Mouse (Mus musculus): Measurements from ENCODE around the gene Calcoco1. TPM values are rescaled to one million over a fixed set of nuclear protein-coding genes. Genes with fewer than 3 reads are reported as not detected.
A peak's percentile ranks its signal among the peaks of the same experiment; 100 is the strongest.

Calcoco1 gene
- polyA plus RNA-seq, 1 experiment from 2014 or later, result 154 TPM

DNA sequence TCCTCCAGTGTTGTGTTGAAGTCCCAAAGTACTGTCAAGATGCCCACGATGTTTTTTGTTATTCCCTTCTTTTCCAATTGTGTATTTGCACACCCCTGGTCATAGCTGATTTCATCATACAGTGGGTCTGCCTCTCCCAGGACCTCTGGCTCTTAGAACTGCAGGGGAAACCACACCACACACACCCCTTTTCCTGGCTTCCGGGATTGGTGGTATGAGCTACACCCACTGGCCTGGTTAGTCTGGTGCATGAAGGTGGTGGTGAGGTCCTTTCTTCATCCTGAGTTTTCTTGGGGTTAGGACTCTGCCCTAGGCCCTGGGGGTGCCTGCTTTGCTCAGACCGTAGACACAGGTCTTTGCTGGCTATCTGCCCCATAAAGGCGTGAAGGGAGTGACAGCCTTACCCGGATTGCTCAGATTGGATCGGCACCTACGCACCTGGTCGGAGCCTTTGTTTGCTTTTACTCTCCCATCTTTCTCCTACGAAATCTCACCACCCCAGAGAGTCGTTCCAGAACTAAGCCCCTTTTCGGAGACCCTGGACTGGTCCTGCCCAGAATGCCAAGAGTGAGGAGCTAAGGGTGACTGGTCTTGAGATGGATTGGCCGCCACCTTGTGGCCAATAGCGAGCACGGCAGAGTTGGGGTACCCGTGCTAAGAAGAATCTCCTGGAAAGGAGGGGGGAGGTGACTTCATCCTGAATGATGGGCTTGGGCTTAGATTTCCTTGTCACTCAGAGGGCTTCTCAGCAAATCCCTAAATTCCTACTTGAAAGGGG, 17.7 kb upstream of the Calcoco1 start:
- CTCF ChIA-PET, result interaction anchor here (1.1 to 7.8 kb wide), 6 partner anchors 10 to 46 kb away, joined by 3 to 78 read pairs (median 4); no protein-coding TSS in a partner anchor
- peak; percentile 24 for ATAC-seq
- in situ Hi-C loops (cut with MboI; ENCODE audit: low pct_unique_long_range_greater_than_20kb), result loop anchor here (5.0 kb wide), 1 partner anchor 37 kb away; no protein-coding TSS in a partner anchor
- DNase-seq (ENCODE audit: low read depth, low spot score), result no peak
- H3K27me3 ChIP-seq, result peaks cover 9% of the 10 kb centered on the region
- peak; percentile 96 for TF ChIP-seq CTCF (IDR thresholded peaks at IDR 0.05)
- POLR2A ChIA-PET, result no interaction called here

DNA sequence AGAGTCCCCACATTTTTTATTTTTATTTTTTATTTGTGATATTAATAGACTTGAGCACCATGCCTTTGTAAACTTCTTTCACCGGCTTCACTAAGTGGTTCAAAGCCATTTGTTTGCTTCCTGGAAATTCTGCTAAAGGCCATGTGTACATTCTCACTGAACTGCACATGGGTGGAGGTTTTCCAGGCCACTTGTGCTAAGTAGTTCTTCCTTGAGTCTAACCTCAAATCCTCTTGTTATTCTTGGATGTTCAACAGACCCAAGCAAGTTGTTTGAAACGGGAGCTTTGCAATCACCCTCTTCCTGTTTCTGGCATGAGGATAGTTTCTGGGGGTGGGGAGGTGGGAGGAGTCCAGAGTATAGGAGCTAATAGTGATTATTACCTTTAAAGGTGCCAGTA, 16.5 kb upstream of the Calcoco1 start:
- ChIA-PET CTCF (interaction anchor here (1.2 to 7.8 kb wide), 4 partner anchors 16 to 40 kb away, joined by 3 to 78 read pairs (median 10); partner anchors contain the start of gene Calcoco1), POLR2A (no interaction called here)
- no peak for DNase-seq (ENCODE audit: low read depth, low spot score)
- in situ Hi-C loops (cut with MboI; ENCODE audit: low pct_unique_long_range_greater_than_20kb), result no loop called here
- H3K27me3 ChIP-seq, result no peaks in the 10 kb centered on the region
- no peak for TF ChIP-seq CTCF (IDR thresholded peaks at IDR 0.05)
- no peak for ATAC-seq

DNA sequence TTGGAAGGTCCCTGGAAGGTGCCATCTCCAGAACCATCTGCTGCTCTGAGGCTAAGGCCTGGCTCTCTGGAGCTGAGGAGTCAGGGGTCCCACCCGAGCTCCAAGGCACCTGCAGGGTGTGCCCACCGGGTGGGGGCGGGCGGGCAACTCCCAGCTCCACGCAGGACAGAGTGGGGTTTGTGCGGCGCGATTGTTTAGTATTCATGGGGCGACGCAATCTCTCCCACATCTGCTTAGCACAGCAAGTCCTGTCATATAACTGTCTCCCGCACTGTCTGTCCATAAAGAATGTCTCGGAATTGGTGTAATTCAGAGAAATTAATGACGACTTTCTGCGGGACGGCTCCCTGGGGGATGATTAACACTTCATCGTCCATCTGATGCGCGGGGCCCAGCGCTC, 15.1 kb upstream of the Calcoco1 start:
- no peak for TF ChIP-seq CTCF (IDR thresholded peaks at IDR 0.05)
- H3K27me3 ChIP-seq, result no peaks in the 10 kb centered on the region
- DNase-seq (ENCODE audit: low read depth, low spot score) (no peak), ATAC-seq (no peak)
- CTCF ChIA-PET, result interaction anchor here (1.7 to 7.8 kb wide), 3 partner anchors 14 to 39 kb away, joined by 4 to 78 read pairs (median 17); partner anchors contain the start of gene Calcoco1
- in situ Hi-C loops (cut with MboI; ENCODE audit: low pct_unique_long_range_greater_than_20kb), result no loop called here
- POLR2A ChIA-PET, result no interaction called here

DNA sequence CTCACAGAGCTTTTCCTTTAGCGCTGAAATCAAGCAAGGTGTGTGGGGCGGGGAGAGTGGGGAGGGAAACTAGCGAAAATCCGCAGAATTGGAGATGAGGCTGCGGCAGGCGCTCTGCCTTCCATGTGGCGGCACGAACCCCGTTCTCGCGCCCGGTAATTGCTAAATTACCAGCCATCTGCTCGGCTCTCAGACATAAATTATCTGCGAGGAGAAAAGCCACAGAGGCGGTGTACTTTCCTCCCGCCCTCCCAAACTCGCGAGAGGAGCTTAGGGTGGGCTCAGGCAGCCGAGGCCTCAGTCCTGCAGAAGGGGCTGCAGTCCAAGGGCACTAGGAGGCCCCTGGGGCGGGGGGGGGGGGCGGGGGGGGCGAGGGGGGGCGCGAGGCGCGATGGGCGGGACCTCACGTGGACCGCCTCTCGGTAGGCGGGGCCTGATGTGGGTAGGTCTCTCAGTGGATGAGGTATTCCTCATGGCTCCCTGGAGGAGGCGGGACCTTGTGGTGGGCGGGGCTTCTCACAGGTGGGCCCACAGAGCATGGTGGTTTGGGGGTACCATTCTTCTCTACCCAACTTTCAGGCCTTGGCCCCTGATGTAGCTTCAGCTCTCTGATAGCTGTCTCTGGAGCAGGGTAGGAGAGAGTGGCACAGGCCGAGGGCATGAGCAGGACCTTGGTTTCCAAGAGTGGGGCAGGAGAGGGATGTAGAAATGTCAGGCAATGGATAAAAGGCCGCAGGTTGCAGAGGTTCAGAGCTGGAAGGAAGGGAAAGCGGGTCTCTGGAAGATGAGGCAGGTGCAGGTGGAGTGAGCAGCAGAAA, 14.4 kb upstream of the Calcoco1 start:
- no peaks in the 10 kb centered on the region for H3K27me3 ChIP-seq
- DNase-seq (ENCODE audit: low read depth, low spot score) (no peak), ATAC-seq (no peak)
- ChIA-PET POLR2A (no interaction called here), CTCF (interaction anchor here (1.0 to 7.8 kb wide), 3 partner anchors 14 to 38 kb away, joined by 4 to 78 read pairs (median 17); partner anchors contain the start of gene Calcoco1)
- in situ Hi-C loops (cut with MboI; ENCODE audit: low pct_unique_long_range_greater_than_20kb), result no loop called here
- no peak for TF ChIP-seq CTCF (IDR thresholded peaks at IDR 0.05)

DNA sequence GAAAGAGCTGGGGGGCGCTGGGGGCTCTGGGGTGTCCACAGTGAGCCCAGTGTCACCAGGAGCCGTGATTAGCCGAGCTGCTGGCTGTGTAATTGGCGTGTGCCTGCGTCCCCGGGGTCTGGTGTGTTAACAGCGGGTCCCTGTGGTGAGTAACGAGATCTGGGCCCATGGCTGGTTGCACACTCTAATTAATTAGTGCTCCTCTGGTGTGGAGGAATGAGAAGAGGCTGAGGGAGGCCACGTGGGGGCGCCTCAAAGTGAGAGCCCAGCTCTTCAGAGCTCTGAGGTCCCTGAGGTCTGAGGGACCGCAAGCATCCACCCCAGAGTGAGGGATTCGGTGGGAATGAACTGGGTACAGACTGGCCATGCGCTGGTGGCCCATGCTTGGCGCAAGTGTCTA, 13.1 kb upstream of the Calcoco1 start:
- ATAC-seq, result no peak
- DNase-seq (ENCODE audit: low read depth, low spot score), result no peak
- ChIA-PET POLR2A (interaction anchor here (1.3 kb wide), 1 partner anchor 21 kb away, joined by 3 read pairs; no protein-coding TSS in a partner anchor), CTCF (interaction anchor here (0.9 to 3.7 kb wide), 4 partner anchors 12 to 51 kb away, joined by 3 to 17 read pairs (median 4); partner anchors contain the start of gene Calcoco1)
- no peaks in the 10 kb centered on the region for H3K27me3 ChIP-seq
- in situ Hi-C loops (cut with MboI; ENCODE audit: low pct_unique_long_range_greater_than_20kb), result no loop called here
- no peak for TF ChIP-seq CTCF (IDR thresholded peaks at IDR 0.05)

DNA sequence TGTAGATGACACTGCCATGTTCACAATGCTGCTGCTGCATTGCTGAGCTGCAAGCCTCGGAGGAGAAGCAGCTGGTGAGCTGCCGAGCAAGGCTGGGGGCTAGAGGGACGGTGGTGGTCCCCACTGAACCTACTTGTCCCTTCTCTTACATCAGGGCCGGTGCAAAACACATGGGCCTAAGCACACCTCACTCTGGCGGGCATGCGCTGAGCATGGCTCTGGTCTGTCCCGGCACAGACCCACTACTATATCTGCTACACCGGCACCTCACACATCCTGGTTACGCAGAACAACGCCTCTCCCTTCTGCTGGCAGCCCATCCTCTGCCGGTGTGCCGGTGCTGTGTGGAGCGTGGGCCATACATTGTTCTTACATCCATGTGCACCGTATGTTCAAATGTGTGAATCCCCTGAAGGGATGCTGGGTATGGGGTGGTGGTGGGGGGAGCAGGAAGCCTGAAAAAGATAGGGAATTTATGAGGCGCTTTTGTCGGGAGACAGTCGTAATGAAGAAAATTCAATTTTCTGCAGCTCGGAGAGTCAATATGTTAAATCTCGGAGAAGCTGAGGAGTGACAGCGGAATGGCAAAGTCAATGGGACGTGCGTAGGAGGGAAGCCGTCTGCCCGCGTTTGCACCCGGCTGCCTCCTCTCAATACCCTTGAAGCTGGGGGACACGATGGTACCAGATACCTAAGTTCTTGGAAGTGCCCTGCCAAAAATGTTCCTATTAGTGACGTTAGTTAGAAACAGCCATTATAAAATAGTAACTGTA, 12.0 kb upstream of the Calcoco1 start:
- no peak for TF ChIP-seq CTCF (IDR thresholded peaks at IDR 0.05)
- ChIA-PET CTCF (interaction anchor here (0.9 to 1.8 kb wide), 3 partner anchors 9 to 50 kb away, joined by 3 to 5 read pairs (median 3); no protein-coding TSS in a partner anchor), POLR2A (interaction anchor here (0.6 kb wide), 1 partner anchor 10 kb away, joined by 6 read pairs; no protein-coding TSS in a partner anchor)
- DNase-seq (ENCODE audit: low read depth, low spot score) (no peak), ATAC-seq (no peak)
- no peaks in the 10 kb centered on the region for H3K27me3 ChIP-seq
- in situ Hi-C loops (cut with MboI; ENCODE audit: low pct_unique_long_range_greater_than_20kb), result no loop called here

DNA sequence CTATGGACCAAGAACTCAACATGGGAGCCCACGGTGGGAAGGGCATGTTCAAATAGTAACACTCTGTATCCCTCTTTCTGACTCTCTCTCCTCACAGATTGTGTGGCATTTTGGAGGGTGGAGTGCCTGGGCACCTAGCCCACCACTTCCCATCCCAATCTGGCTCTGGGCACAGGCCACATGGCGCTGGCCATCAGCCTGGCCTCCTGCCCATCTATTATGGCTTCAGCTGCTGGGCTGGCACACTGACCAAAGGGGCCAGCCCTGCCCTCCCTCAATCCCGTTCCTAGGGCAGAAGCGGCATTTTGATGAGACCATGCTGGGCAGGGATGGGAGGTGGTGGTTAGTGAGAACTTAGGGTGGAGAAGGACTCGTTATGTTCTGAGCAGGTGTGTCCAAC, 11.3 kb upstream of the Calcoco1 start:
- POLR2A ChIA-PET, result no interaction called here
- no peak for TF ChIP-seq CTCF (IDR thresholded peaks at IDR 0.05)
- no peak for DNase-seq (ENCODE audit: low read depth, low spot score)
- ATAC-seq, result no peak
- H3K27me3 ChIP-seq, result no peaks in the 10 kb centered on the region
- in situ Hi-C loops (cut with MboI; ENCODE audit: low pct_unique_long_range_greater_than_20kb), result no loop called here
- CTCF ChIA-PET, result interaction anchor here (1.8 kb wide), 1 partner anchor 10 kb away, joined by 5 read pairs; no protein-coding TSS in a partner anchor

DNA sequence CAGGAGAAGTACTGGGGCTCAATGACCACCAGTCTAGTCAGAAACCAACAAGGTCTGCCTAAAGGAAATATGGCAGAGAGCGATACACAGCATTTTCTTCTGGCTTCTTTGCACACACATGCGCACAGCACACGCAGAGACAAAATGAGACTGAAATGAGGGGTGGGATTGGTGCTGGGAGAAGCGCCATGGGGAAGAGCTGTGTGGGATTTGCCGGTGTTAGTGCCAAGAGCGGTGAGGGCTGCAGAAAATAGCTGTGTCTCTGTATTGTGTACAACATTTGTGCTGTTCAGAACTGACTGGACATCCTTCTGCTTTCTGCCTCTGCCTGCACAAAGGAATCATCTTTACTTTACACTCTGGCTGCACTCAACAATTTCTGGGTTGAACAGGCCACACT, 10.4 kb upstream of the Calcoco1 start:
- ChIA-PET CTCF (interaction anchor here (1.0 to 1.8 kb wide), 2 partner anchors 10 kb away, joined by 5 read pairs; partner anchors contain the start of gene Calcoco1), POLR2A (no interaction called here)
- DNase-seq (ENCODE audit: low read depth, low spot score), result no peak
- no peak for ATAC-seq
- in situ Hi-C loops (cut with MboI; ENCODE audit: low pct_unique_long_range_greater_than_20kb), result no loop called here
- no peaks in the 10 kb centered on the region for H3K27me3 ChIP-seq
- no peak for TF ChIP-seq CTCF (IDR thresholded peaks at IDR 0.05)

DNA sequence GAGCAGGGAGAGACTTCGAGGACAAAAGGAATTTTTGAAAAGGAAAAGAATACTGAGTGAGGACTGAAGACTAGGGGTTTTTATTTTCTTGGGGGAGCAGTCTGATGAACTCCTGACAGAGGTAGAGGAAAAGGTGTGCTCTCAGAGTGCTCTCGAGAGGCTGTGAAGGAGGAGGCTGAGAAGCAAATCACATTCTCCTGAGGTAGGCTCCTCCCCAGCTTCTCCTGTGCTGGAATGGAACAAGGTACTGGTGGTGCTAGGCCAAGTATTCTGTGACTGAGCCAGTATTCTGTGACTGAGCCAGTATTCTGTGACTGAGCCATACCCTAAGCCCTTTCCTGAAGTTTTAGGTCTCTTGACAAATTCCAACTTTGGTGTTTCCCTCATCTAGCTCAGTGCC, 6.0 kb upstream of the Calcoco1 start:
- H3K27me3 ChIP-seq, result no peaks in the 10 kb centered on the region
- TF ChIP-seq CTCF (IDR thresholded peaks at IDR 0.05), result no peak
- no peak for DNase-seq (ENCODE audit: low read depth, low spot score)

More for the DNA sequence above, 6.0 kb upstream of the Calcoco1 start:
- in situ Hi-C loops (cut with MboI; ENCODE audit: low pct_unique_long_range_greater_than_20kb), result no loop called here
- ChIA-PET POLR2A (no interaction called here), CTCF (interaction anchor here (0.9 to 5.0 kb wide), 2 partner anchors 15 to 23 kb away, joined by 3 to 29 read pairs; no protein-coding TSS in a partner anchor)
- ATAC-seq, result no peak

Measured in Patski (cell line).